Mouse (Mus musculus): ENCODE measurements around the gene Ncbp2.

DNA sequence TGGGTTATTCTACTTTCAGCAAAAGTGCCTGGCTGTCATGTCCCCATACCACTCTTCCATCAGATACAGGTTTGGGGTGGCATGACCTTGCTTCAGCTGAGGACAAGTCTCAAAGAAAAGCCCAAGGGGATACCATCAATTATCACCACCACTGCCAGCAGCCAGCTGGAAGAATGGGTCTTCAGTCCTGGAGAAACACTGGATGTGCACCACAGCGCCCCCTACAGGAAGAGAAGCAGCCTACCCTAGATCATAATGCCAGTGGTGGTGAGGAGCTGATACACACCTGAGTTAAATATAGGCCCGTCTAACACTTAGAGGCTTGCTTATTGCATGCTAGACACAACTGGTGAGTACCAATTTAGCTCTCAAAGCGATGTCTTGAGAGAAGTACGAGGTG is 43.0 kb upstream of the Ncbp2 start:
- no peak for TF ChIP-seq CTCF (IDR thresholded peaks at IDR 0.05; ENCODE audit: extremely low read depth, insufficient read depth, insufficient read length, insufficient replicate concordance)
- no peak for TF ChIP-seq POLR2A (IDR thresholded peaks at IDR 0.05; ENCODE audit: low read depth, low read length)
